Mouse (Mus musculus): ENCODE results near the gene Diras1. TPM values are rescaled to one million over a fixed set of nuclear protein-coding genes. Genes with fewer than 3 reads are reported as not detected.

The Diras1 gene
- total RNA-seq, 2 experiments from 2014 or later = not detected

- no peak for ATAC-seq (replicated peaks; ENCODE audit: low FRiP score, low TSS enrichment, poor library complexity, severe bottlenecking)
Measured at GRCm38 (mm10) chr10:81036251-81036650, 10.8 kb upstream of the Diras1 start.

- no peak for ATAC-seq (replicated peaks; ENCODE audit: low FRiP score, low TSS enrichment, poor library complexity, severe bottlenecking)
Measured at GRCm38 (mm10) chr10:81033586-81033985, 8.1 kb upstream of the Diras1 start.

- no peak for ATAC-seq (replicated peaks; ENCODE audit: low FRiP score, low TSS enrichment, poor library complexity, severe bottlenecking)
Measured at GRCm38 (mm10) chr10:81029031-81029430, 3.6 kb upstream of the Diras1 start.

- ATAC-seq (replicated peaks; ENCODE audit: low FRiP score, low TSS enrichment, poor library complexity, severe bottlenecking) = no peak
Measured at GRCm38 (mm10) chr10:81028219-81028618, 2.8 kb upstream of the Diras1 start.

- ATAC-seq (replicated peaks; ENCODE audit: low FRiP score, low TSS enrichment, poor library complexity, severe bottlenecking) = no peak
Measured at GRCm38 (mm10) chr10:81027331-81027730, 1.9 kb upstream of the Diras1 start.

- ATAC-seq (replicated peaks; ENCODE audit: low FRiP score, low TSS enrichment, poor library complexity, severe bottlenecking) = no peak
Measured at GRCm38 (mm10) chr10:81026857-81027256, 1.4 kb upstream of the Diras1 start.

- no peak for ATAC-seq (replicated peaks; ENCODE audit: low FRiP score, low TSS enrichment, poor library complexity, severe bottlenecking)
Measured at GRCm38 (mm10) chr10:81025047-81025621, 328 bp downstream of the Diras1 start.

GRCm38 (mm10) chr10:81024346-81024937 lies 1.0 kb downstream of the Diras1 start:
- no peak for ATAC-seq (replicated peaks; ENCODE audit: low FRiP score, low TSS enrichment, poor library complexity, severe bottlenecking)

GRCm38 (mm10) chr10:81022744-81023143 lies 2.7 kb downstream of the Diras1 start:
- ATAC-seq (replicated peaks; ENCODE audit: low FRiP score, low TSS enrichment, poor library complexity, severe bottlenecking) = no peak

GRCm38 (mm10) chr10:81021547-81022110 lies 3.8 kb downstream of the Diras1 start:
- no peak for ATAC-seq (replicated peaks; ENCODE audit: low FRiP score, low TSS enrichment, poor library complexity, severe bottlenecking)

- no peak for ATAC-seq (replicated peaks; ENCODE audit: low FRiP score, low TSS enrichment, poor library complexity, severe bottlenecking)
Measured at GRCm38 (mm10) chr10:81020207-81020606, 5.3 kb downstream of the Diras1 start.

- ATAC-seq (replicated peaks; ENCODE audit: low FRiP score, low TSS enrichment, poor library complexity, severe bottlenecking) = no peak
Measured at GRCm38 (mm10) chr10:81019687-81020086, 5.8 kb downstream of the Diras1 start.

- peak; percentile 19; the same call in 1 of the 2 replicates for ATAC-seq (replicated peaks; ENCODE audit: low FRiP score, low TSS enrichment, poor library complexity, severe bottlenecking)
Measured at GRCm38 (mm10) chr10:81018326-81018725, 7.1 kb downstream of the Diras1 start.

GRCm38 (mm10) chr10:81016645-81017044 lies 8.8 kb downstream of the Diras1 start:
- no peak for ATAC-seq (replicated peaks; ENCODE audit: low FRiP score, low TSS enrichment, poor library complexity, severe bottlenecking)

- no peak for ATAC-seq (replicated peaks; ENCODE audit: low FRiP score, low TSS enrichment, poor library complexity, severe bottlenecking)
Measured at GRCm38 (mm10) chr10:81015666-81016065, 9.8 kb downstream of the Diras1 start.

GRCm38 (mm10) chr10:81014393-81015384 lies 10.8 kb downstream of the Diras1 start, which contains the start of gene Gng7:
Gng7 (minus strand) TSS chr10:81014945.
- ATAC-seq (replicated peaks; ENCODE audit: low FRiP score, low TSS enrichment, poor library complexity, severe bottlenecking) = peak; percentile 97

GRCm38 (mm10) chr10:81010851-81011250 lies 14.6 kb downstream of the Diras1 start:
- no peak for ATAC-seq (replicated peaks; ENCODE audit: low FRiP score, low TSS enrichment, poor library complexity, severe bottlenecking)

GRCm38 (mm10) chr10:81007240-81007639 lies 18.2 kb downstream of the Diras1 start:
- peak; percentile 67 for ATAC-seq (replicated peaks; ENCODE audit: low FRiP score, low TSS enrichment, poor library complexity, severe bottlenecking)

- no peak for ATAC-seq (replicated peaks; ENCODE audit: low FRiP score, low TSS enrichment, poor library complexity, severe bottlenecking)
Measured at GRCm38 (mm10) chr10:81006005-81006677, 19.3 kb downstream of the Diras1 start.

Data from megakaryocyte-erythroid progenitor cell, adult 5-6 weeks (primary cell).